Mouse (Mus musculus) heart, embryonic 12.5 days (tissue): ENCODE data around the gene Slc6a12. TPM values are rescaled to one million over a fixed set of nuclear protein-coding genes. Genes with fewer than 3 reads are reported as not detected.

ENCODE experiments used
- microRNA-seq: library from miRNA; unstranded; fragments of <30 nt; microRNA quantifications from one replicate; pipeline ENCODE4, GENCODE M21; 2017
- polyA plus RNA-seq: library from polyadenylated mRNA; unstranded; fragments of >200 nt; fragmentation: Nextera tagmentation; extraction: Ambion mirVana; gene quantifications from 2 replicates; pipeline ENCODE4 v1.2.1, GENCODE M21; 2016

Gene Slc6a12
- polyA plus RNA-seq, 1 experiment from 2014 or later = not detected

Small RNA genes within 50 kb of the gene (microRNA-seq; reads per million reads assigned to microRNA genes)
- gene Gm24855 = not detected

Other genes with a start within 250 kb of the Slc6a12 start
- gene Mical3, start 212.1 kb upstream of the Slc6a12 start, polyA plus RNA-seq = 37.4 and 39.5 TPM in 2 replicates
- 6.1 and 6.5 TPM in 2 replicates for gene Pex26, start 159.4 kb upstream of the Slc6a12 start, polyA plus RNA-seq
- gene Tuba8, start 132.4 kb upstream of the Slc6a12 start, polyA plus RNA-seq = 0.42 and 0.55 TPM in 2 replicates
- 1.5 and 1.8 TPM in 2 replicates for gene Usp18, start 97.2 kb upstream of the Slc6a12 start, polyA plus RNA-seq
- 6.9 and 8.7 TPM in 2 replicates for gene Slc6a13, start 42.8 kb upstream of the Slc6a12 start, polyA plus RNA-seq
- gene Iqsec3, start 130.6 kb downstream of the Slc6a12 start, polyA plus RNA-seq = not detected in 2 replicates